Mouse (Mus musculus) kidney, adult 8-10 months (tissue): ENCODE data around the gene Aldh1l2.

Experiments used
- DNase-seq, 2 experiments: peaks; one replicate each; pipeline ENCODE4 v3.0.0; 2022

The Aldh1l2 gene

DNA sequence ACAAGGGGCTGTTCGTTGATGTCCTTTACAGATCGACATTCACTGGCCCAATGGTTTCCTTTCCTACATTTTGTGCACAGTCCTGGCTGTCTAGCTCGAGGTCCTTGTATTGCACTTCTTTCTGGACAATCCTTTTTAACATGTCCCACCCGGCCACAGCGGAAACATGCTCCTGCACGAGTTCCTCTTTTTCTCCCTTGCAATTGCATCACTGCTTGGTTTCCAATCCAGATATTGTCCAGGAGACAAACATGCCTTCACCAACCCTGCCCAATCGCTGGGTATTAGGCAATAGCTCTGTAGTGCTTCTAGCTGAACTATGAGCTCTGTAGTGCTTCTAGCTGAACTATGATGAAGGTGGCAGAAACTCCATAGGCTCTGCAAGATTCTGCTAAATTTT, 85.4 kb downstream of the Aldh1l2 start:
- DNase-seq, result no peak
